Mouse (Mus musculus) heart, adult 2 months (tissue): ENCODE measurements around the gene Mrpl30. TPM values are rescaled to one million over a fixed set of nuclear protein-coding genes. Genes with fewer than 3 reads are reported as not detected.

Experiments used
- DNase-seq, 2 experiments: peaks; one replicate each; pipeline ENCODE4 v3.0.0; 2021
- H3K27ac ChIP-seq: fragments of 200-600 bp; 2 replicates; pipeline ENCODE4 v1.8.1; 2022
- H3K27me3 ChIP-seq: fragments of 200-500 bp; 2 replicates; pipeline ENCODE4 v1.6.1; 2012; ENCODE audit warnings: mild to moderate bottlenecking, low read length, inconsistent platforms, mixed read lengths; ENCODE audit not compliant: control insufficient read depth, insufficient read depth
- H3K36me3 ChIP-seq: fragments of 200-500 bp; 2 replicates; pipeline ENCODE4 v1.6.1; 2012; ENCODE audit warnings: low read length, inconsistent platforms; ENCODE audit not compliant: control insufficient read depth, insufficient read depth
- H3K4me1 ChIP-seq: fragments of 200-500 bp; 2 replicates; pipeline ENCODE4 v1.6.1; 2011; ENCODE audit warnings: low read length; ENCODE audit not compliant: control insufficient read depth, insufficient read depth
- H3K4me3 ChIP-seq: fragments of 200-600 bp; 2 replicates; pipeline ENCODE4 v1.8.1; 2022
- H3K79me2 ChIP-seq: fragments of 200-500 bp; replicated peaks from 2 replicates; pipeline ENCODE4 v1.6.1; 2012; ENCODE audit warnings: mild to moderate bottlenecking, inconsistent platforms, low read length, moderate library complexity, mixed read lengths; ENCODE audit not compliant: control insufficient read depth, insufficient read depth
- H3K9ac ChIP-seq: fragments of 200-500 bp; 2 replicates; pipeline ENCODE4 v1.6.1; 2012; ENCODE audit warnings: low read depth, mild to moderate bottlenecking, control low read depth, inconsistent platforms, low read length, mixed read lengths
- CTCF ChIP-seq: fragments of 200-600 bp; IDR thresholded peaks from 2 replicates; pipeline ENCODE4 v1.8.1; 2022; ENCODE audit warnings: antibody characterized with exemption, mild to moderate bottlenecking, moderate library complexity
- EP300 ChIP-seq: fragments of 200-500 bp; IDR thresholded peaks from 2 replicates; pipeline ENCODE4 v1.6.1; 2011; ENCODE audit warnings: low read depth, low read length, control low read depth; ENCODE audit not compliant: insufficient read depth
- POLR2A ChIP-seq: fragments of 200-500 bp; IDR thresholded peaks from 2 replicates; pipeline ENCODE4 v1.6.1; 2011; ENCODE audit warnings: mild to moderate bottlenecking, low read depth, low read length, control low read depth; ENCODE audit not compliant: insufficient read depth
- WGBS: fragments of 180-500 bp; shearing (Covaris S2); methylation state at CpG from one replicate; pipeline ENCODE4 v1.1.7; 2018; 5-methylcytosine and 5-hydroxymethylcytosine counted together
- intact Hi-C: fragments of 180-260 bp; cut with DNase I; formaldehyde crosslinking; loops from one replicate; pipeline ENCODE4 v1.15.1; 2025
- polyA plus RNA-seq: library from polyadenylated mRNA; depleted of rRNA; stranded (reverse); fragments of >200 nt; gene quantifications from 2 replicates; pipeline ENCODE4 v1.2.3, GENCODE M21; 2012
- total RNA-seq, 2 experiments: library from RNA; stranded (reverse); gene quantifications; 2 replicates each; pipeline ENCODE4 v1.2.3; 2021

Gene Mrpl30
- total and polyA plus RNA-seq, 3 experiments: 130 to 447 (median 374) TPM

DNA sequence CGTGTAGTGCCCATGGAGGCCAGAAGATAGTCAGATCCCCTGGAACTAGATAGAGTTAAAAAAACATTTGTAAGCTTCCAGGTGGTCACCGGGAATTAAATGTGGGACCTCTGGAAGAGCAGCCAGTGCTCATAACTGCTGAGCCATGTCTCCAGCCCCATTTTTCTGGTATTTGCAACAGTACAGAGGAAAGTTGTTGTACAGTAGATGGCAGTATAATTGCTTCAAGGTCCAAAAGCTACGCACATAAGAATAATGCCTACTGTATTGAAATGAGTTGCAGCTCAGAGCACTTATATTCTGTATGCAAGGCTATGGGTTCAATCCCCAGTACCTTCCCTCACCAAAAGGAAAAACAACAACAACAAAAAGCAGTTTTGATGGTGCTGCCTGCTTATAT, 1.1 kb downstream of the Mrpl30 start:
- peaks cover 7% of the 10 kb centered on the region for H3K4me1 ChIP-seq
- peaks cover 6% of the 10 kb centered on the region for H3K36me3 ChIP-seq
- no peak for DNase-seq
- peaks cover 10% of the 10 kb centered on the region; the same call in 1 of the 2 replicates for H3K79me2 ChIP-seq
- no peaks in the 10 kb centered on the region for H3K27me3 ChIP-seq
- H3K4me3 ChIP-seq: peak overlapping the region; percentile 70; the same call in 1 of the 2 replicates
- no peak overlapping the region for H3K9ac ChIP-seq
- 30% methylated on average over 3 of the region's 3 CpGs for WGBS
- H3K27ac ChIP-seq: no peak overlapping the region
- intact Hi-C loops: loop anchor here (2.0 kb wide), 1 partner anchor 19 kb away; no protein-coding TSS in a partner anchor
- TF ChIP-seq EP300 (no peak), CTCF (peak; percentile 53)

DNA sequence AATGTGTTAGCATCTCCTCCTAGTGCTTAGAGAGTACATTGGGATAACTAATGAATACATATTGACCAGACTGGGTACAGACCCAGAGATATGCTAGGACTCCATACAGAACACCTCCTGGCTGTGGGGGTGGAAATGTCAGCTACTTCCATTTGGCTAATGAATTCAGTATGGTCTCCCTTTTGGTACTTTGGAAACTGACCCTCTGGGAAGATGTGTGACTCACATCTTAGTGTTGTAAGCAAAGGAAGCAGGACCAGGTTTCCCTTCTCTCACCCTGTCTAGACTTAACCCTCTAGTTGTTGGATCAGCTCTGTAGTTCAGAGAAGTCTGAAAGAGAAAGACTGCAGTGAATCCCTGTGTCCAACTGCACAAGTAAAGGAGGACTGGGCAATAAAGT, 4.3 kb downstream of the Mrpl30 start:
- intact Hi-C loops: no loop called here
- Histone ChIP-seq H3K4me1 (peaks cover 2% of the 10 kb centered on the region), H3K27ac (no peak overlapping the region), H3K27me3 (no peaks in the 10 kb centered on the region), H3K36me3 (peaks cover 4% of the 10 kb centered on the region), H3K4me3 (no peak overlapping the region), H3K79me2 (peaks cover 4% of the 10 kb centered on the region; the same call in 1 of the 2 replicates), H3K9ac (no peak overlapping the region)
- DNase-seq: no peak
- TF ChIP-seq CTCF (no peak), POLR2A (no peak), EP300 (no peak)

DNA sequence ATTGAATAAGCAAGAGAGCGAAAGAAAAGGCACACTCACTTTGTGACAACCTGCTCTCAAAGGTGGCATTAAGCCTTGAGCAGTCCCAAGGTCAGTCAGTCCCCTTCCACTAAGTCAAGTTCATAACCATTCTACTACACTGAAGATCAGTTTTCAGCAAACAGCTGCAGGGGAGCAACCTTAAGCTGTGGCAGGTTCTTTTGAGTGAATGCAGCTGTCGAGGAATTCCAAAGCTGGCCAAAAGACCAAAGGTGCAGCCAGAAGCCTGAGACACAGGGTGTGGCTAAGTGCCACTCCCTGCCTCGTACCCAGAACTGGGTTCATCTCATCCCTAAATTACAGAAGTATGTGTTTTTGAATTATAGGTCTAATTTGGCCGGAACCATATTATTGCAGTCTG, 9.5 kb downstream of the Mrpl30 start:
- no peak for DNase-seq
- 78% methylated on average over 4 of the region's 4 CpGs for WGBS
- Histone ChIP-seq H3K79me2 (no peaks in the 10 kb centered on the region), H3K27me3 (no peaks in the 10 kb centered on the region), H3K27ac (no peak overlapping the region), H3K4me3 (no peak overlapping the region), H3K4me1 (no peaks in the 10 kb centered on the region; the same call in 1 of the 2 replicates), H3K36me3 (no peaks in the 10 kb centered on the region; the same call in 1 of the 2 replicates), H3K9ac (no peak overlapping the region)
- intact Hi-C loops: loop anchor here (5.0 to 10.0 kb wide), 2 partner anchors 87 to 895 kb away; no protein-coding TSS in a partner anchor
- TF ChIP-seq POLR2A (no peak), EP300 (no peak), CTCF (no peak)

DNA sequence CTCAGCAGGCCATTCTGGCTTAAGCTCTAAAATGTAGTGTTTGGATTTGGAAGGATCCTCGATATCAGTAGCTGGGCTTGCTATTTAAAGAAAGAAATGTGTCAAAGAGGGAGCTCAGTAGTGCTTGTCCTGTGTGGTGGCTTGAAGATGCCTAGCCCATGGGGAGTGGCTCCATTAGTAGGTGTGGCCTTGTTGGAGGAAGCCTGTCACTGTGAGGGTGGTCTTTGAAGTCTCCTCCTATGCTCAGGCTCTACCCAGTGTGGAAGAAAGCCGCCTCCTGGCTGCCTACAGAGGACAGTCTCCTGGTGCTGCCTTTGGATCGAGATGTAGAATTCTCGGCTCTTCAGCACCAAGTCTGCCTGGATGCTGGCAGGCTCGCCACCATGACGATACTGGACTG, 10.0 kb downstream of the Mrpl30 start:
- H3K27ac ChIP-seq: no peak overlapping the region
- no peak overlapping the region for H3K4me3 ChIP-seq
- no peaks in the 10 kb centered on the region; the same call in 1 of the 2 replicates for H3K4me1 ChIP-seq
- H3K9ac ChIP-seq: no peak overlapping the region
- no peaks in the 10 kb centered on the region for H3K27me3 ChIP-seq
- no peaks in the 10 kb centered on the region for H3K79me2 ChIP-seq
- 53% methylated on average over 6 of the region's 6 CpGs for WGBS
- no peaks in the 10 kb centered on the region; the same call in 1 of the 2 replicates for H3K36me3 ChIP-seq
- no peak for TF ChIP-seq EP300
- no peak for TF ChIP-seq POLR2A
- TF ChIP-seq CTCF: no peak
- intact Hi-C loops: loop anchor here (5.0 to 10.0 kb wide), 2 partner anchors 87 to 895 kb away; no protein-coding TSS in a partner anchor
- DNase-seq: no peak

DNA sequence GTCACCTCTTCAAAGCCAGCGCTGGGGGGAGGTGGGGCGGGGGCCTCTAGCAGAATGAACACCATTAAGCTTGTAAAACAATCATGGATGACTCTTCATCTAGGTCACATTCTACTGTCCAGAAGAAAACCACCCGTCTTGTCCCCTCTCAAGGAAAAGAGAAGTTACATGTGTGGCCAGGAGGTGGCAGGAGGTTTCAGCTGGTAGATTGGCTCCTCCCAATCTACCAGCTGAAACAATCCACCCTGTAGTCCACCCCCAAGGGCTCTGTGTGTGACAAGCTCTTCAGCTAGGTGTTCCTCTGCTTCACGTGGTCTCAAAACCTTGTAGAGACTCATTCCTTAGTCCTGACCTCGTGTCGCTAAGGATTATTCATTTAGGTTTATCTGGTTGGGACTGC, 12.9 kb downstream of the Mrpl30 start:
- Histone ChIP-seq H3K27me3 (no peaks in the 10 kb centered on the region), H3K4me1 (no peaks in the 10 kb centered on the region; the same call in 1 of the 2 replicates), H3K4me3 (no peak overlapping the region), H3K9ac (no peak overlapping the region), H3K36me3 (no peaks in the 10 kb centered on the region; the same call in 1 of the 2 replicates), H3K27ac (no peak overlapping the region), H3K79me2 (no peaks in the 10 kb centered on the region)
- intact Hi-C loops: loop anchor here (5.0 to 10.0 kb wide), 2 partner anchors 84 to 892 kb away; no protein-coding TSS in a partner anchor
- peak in 1 of 2 experiments; percentile 7 for DNase-seq
- 26% methylated on average over 6 of the region's 6 CpGs for WGBS
- peak; percentile 58 for TF ChIP-seq CTCF
- TF ChIP-seq EP300: no peak

DNA sequence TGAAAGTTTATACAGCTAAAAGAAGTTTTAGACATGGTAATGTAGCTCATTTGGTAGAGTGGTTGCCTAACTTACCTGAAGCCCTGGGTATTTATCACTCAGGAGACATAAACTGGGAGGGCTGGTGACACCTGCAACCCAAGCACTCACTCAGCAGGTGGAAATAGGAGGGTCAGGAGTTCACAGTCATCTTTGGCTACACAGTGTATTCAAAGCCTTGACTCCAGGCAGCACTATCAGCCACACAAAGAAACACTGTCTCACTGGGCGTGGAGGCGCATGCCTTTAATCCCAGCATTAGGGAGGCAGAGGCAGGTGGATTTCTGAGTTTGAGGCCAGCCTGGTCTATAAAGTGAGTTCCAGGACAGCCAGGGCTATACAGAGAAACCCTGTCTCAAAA, 22.5 kb downstream of the Mrpl30 start:
- H3K36me3 ChIP-seq: no peaks in the 10 kb centered on the region
- TF ChIP-seq EP300 (no peak), CTCF (no peak), POLR2A (no peak)
- intact Hi-C loops: no loop called here
- H3K27me3 ChIP-seq: no peaks in the 10 kb centered on the region
- 77% methylated on average over 2 of the region's 2 CpGs for WGBS
- no peak overlapping the region for H3K27ac ChIP-seq
- H3K4me1 ChIP-seq: no peaks in the 10 kb centered on the region
- H3K79me2 ChIP-seq: no peaks in the 10 kb centered on the region
- H3K4me3 ChIP-seq: no peak overlapping the region
- no peak for DNase-seq
- H3K9ac ChIP-seq: no peak overlapping the region
